Mouse (Mus musculus): ENCODE measurements around the gene Tab2.

GRCm38 (mm10) chr10:7870571-7871315 lies 85.3 kb downstream of the Tab2 start:
- TF ChIP-seq CTCF (IDR thresholded peaks at IDR 0.05; ENCODE audit: low read depth, low read length) = peak; percentile 45; the same call in 1 of the 2 replicates
- no peak for TF ChIP-seq POLR2A (IDR thresholded peaks at IDR 0.05; ENCODE audit: extremely low read depth, insufficient read depth, low read length)

Measured in liver, adult 2 months (tissue).